Mouse (Mus musculus) heart, embryonic 15.5 days (tissue): ENCODE data around the gene Cinp. TPM values are rescaled to one million over a fixed set of nuclear protein-coding genes. Genes with fewer than 3 reads are reported as not detected.

Source experiments
- ATAC-seq: fragments of 200-750 bp; cut with Nextera tagmentation; replicated peaks from 2 replicates; pipeline ENCODE4 v1.8.0; 2017; ENCODE audit warnings: low read depth, moderate TSS enrichment; ENCODE audit not compliant: insufficient number of reproducible peaks, insufficient read depth, low FRiP score
- H3K27ac ChIP-seq: fragments of 300-500 bp; sonication (generic); 2 replicates; pipeline ENCODE4 v1.5.1; 2015; ENCODE audit warnings: mild to moderate bottlenecking, inconsistent platforms
- H3K27me3 ChIP-seq: fragments of 300-500 bp; sonication (generic); 2 replicates; pipeline ENCODE4 v1.6.1; 2015; ENCODE audit warnings: inconsistent platforms
- H3K36me3 ChIP-seq: fragments of 300-500 bp; sonication (generic); 2 replicates; pipeline ENCODE4 v1.6.1; 2015; ENCODE audit warnings: mild to moderate bottlenecking, inconsistent platforms
- H3K4me1 ChIP-seq: fragments of 300-500 bp; sonication (generic); replicated peaks from 2 replicates; pipeline ENCODE4 v1.6.1; 2015; ENCODE audit warnings: inconsistent platforms
- H3K4me2 ChIP-seq: fragments of 300-500 bp; sonication (generic); 2 replicates; pipeline ENCODE4 v1.6.1; 2015; ENCODE audit warnings: inconsistent platforms, mild to moderate bottlenecking, moderate library complexity
- H3K4me3 ChIP-seq: fragments of 300-500 bp; sonication (generic); 2 replicates; pipeline ENCODE4 v1.5.1; 2015; ENCODE audit warnings: mild to moderate bottlenecking, inconsistent platforms
- H3K9ac ChIP-seq: fragments of 300-500 bp; sonication (generic); 2 replicates; pipeline ENCODE4 v1.6.1; 2015; ENCODE audit warnings: mild to moderate bottlenecking, inconsistent platforms
- H3K9me3 ChIP-seq: fragments of 300-500 bp; sonication (generic); replicated peaks from 2 replicates; pipeline ENCODE4 v1.6.1; 2016; ENCODE audit warnings: inconsistent platforms
- WGBS: fragments of 180-500 bp; shearing (Covaris S2); methylation state at CpG from one replicate; pipeline ENCODE4 v1.1.7; 2015; ENCODE audit warnings: mixed read lengths; 5-methylcytosine and 5-hydroxymethylcytosine counted together
- polyA plus RNA-seq: library from polyadenylated mRNA; unstranded; fragments of >200 nt; fragmentation: Nextera tagmentation; extraction: Ambion mirVana; gene quantifications from 2 replicates; pipeline ENCODE4 v1.2.1, GENCODE M21; 2015

The Cinp gene
- polyA plus RNA-seq, 1 experiment from 2014 or later, result 55.2 TPM

DNA sequence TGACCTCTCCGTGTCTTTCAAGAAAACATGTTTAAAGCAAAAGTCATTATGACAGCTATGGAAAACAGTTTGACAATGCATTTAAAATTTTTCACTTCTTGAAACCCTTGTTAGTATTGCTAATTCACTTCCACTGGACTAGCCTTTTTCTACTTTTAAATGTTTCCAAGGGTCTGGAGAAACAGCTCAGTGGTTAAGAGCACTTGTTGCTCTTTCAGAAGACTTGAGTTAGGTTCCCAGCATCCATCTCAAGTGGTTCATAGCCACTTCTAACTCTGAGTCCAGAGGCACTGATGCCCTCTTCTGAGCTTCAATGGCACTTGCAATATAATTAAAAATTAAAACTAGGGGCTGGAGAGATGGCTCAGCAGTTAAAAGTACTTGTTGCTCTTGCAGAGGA is 2.9 kb upstream of the Cinp start:
- no peak for ATAC-seq
- Histone ChIP-seq H3K9me3 (no peaks in the 10 kb centered on the region), H3K36me3 (0 out of 2 replicates have a peak, but pooled peaks cover 2% of the 10 kb centered on the region), H3K4me2 (no peak overlapping the region), H3K9ac (no peak overlapping the region), H3K4me1 (peaks cover 17% of the 10 kb centered on the region), H3K27me3 (no peaks in the 10 kb centered on the region), H3K27ac (no peak overlapping the region), H3K4me3 (no peak overlapping the region)
- WGBS, result 85% methylated on average over 1 of the region's 1 CpGs

DNA sequence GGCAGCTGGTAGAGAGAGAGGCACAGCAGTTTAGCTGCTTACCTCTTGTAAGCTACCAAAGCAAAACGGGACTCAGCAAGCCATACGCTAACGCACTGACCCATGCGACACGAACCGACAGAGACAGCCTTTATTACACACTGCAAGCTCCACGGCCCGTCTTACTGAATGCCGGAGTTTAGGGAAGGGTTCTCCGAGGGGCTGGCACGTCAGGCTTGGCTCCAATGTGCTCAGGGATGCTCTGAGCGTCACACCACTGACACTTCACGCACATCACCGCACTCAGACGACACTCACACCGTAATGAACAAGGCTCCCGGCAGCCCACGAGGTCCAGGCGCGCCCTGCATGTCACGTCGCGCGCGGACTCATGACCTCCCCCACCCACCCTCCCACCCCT is 339 bp downstream of the Cinp start:
- Histone ChIP-seq H3K4me1 (peaks cover 17% of the 10 kb centered on the region), H3K36me3 (no peaks in the 10 kb centered on the region), H3K27me3 (no peaks in the 10 kb centered on the region), H3K27ac (peak overlapping the region; percentile 87), H3K9me3 (no peaks in the 10 kb centered on the region), H3K4me2 (peak overlapping the region; percentile 94), H3K9ac (peak overlapping the region; percentile 81), H3K4me3 (peak overlapping the region; percentile 79)
- under 1% methylated on average over 25 of the region's 25 CpGs for WGBS
- no peak for ATAC-seq

DNA sequence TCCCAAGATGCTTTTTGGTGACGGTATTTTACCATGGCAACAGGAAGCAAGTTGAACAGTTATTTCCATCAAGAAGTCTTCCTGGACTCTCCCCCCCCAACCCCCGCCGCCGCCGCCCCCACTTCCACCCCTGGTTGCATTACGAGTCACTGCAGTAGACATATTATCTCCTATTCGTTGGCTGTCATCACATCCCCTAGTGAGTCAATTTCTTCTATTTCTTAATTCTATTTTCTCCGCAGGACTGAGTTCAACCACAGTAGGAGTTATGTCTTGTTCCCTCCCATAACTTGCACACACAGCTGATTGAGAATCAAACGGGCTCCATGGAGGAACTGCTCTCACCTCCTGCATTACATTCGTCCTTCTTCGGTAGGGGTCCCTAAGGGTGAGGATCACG is 839 bp downstream of the Cinp start:
- H3K36me3 ChIP-seq, result no peaks in the 10 kb centered on the region
- H3K27me3 ChIP-seq, result no peaks in the 10 kb centered on the region
- no peaks in the 10 kb centered on the region for H3K9me3 ChIP-seq
- H3K27ac ChIP-seq, result 0 out of 2 replicates have a peak overlapping the region, but pooled peaks have one; percentile 87
- peaks cover 17% of the 10 kb centered on the region for H3K4me1 ChIP-seq
- peak overlapping the region; percentile 94 for H3K4me2 ChIP-seq
- WGBS, result 26% methylated on average over 12 of the region's 12 CpGs
- ATAC-seq, result no peak
- H3K4me3 ChIP-seq, result peak overlapping the region; percentile 79
- peak overlapping the region; percentile 81 for H3K9ac ChIP-seq

DNA sequence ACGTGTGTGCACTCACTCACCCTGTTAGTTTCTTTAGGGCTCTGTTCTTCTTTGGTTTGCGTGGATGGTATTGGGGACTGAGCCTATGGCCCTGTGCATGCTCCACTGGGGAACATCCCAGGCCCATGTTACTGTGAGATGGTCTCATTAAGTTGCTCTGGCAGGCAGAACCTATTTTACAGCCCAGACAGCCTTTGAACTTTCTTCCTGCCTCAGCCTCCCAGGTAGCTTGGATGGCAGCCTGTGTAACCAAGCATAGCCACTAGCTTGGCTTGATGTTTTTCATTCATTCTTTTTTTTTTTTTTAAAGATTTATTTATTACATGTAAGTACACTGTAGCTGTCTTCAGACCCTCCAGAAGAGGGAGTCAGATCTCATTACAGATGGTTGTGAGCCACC is 3.7 kb downstream of the Cinp start:
- no peaks in the 10 kb centered on the region for H3K9me3 ChIP-seq
- H3K36me3 ChIP-seq, result peaks cover 9% of the 10 kb centered on the region; the same call in 1 of the 2 replicates
- H3K27ac ChIP-seq, result no peak overlapping the region
- H3K9ac ChIP-seq, result no peak overlapping the region
- no peak overlapping the region for H3K4me3 ChIP-seq
- WGBS, result 90% methylated on average over 2 of the region's 2 CpGs
- ATAC-seq, result no peak
- no peaks in the 10 kb centered on the region for H3K27me3 ChIP-seq
- peaks cover 15% of the 10 kb centered on the region for H3K4me1 ChIP-seq
- H3K4me2 ChIP-seq, result no peak overlapping the region

DNA sequence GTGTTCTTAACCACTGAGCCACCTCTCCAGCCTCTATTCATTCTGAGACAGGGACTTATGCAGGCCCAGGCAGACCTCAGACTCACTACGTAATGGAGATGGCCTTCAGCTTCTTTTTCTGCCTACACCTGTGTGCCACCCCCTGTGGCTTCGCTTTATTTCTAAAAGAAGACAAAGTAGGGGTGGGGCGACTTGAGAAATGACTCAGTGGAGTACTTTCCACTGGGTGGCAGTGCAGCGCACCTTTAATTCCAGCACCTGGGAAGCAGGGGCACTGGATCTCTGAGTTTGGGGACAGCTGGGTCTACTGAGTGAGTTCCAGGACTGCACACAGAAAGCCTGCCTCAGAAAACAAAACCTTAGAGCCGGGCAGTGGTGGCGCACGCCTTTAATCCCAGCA is 6.7 kb downstream of the Cinp start:
- Histone ChIP-seq H3K27ac (no peak overlapping the region), H3K9me3 (no peaks in the 10 kb centered on the region), H3K4me3 (no peak overlapping the region), H3K9ac (no peak overlapping the region), H3K4me1 (no peaks in the 10 kb centered on the region), H3K4me2 (no peak overlapping the region), H3K36me3 (peaks cover 30% of the 10 kb centered on the region), H3K27me3 (no peaks in the 10 kb centered on the region)
- 86% methylated on average over 7 of the region's 7 CpGs for WGBS
- ATAC-seq, result no peak

DNA sequence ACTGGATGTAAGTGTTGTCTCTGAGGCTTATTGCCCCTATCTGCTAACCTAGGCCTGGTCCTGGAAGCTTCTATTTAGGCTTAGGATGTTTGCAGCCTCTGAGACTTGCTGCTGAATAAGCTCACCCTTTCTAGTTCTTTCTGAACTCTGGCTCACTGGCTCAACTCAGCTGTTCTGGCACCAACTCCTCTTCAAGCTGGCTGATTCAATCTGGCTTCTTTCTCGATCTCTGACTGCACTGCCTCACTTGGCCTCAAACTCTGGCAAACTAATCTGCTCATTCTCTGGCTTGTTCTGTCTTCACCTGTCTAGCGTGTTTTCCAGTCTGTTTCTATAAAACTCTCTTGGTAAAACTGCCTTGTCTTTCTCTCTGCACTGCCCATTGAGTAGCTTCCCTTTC is 13.6 kb downstream of the Cinp start:
- Histone ChIP-seq H3K9ac (no peak overlapping the region), H3K4me3 (no peak overlapping the region), H3K9me3 (no peaks in the 10 kb centered on the region), H3K4me1 (no peaks in the 10 kb centered on the region), H3K27ac (no peak overlapping the region), H3K27me3 (no peaks in the 10 kb centered on the region), H3K4me2 (no peak overlapping the region), H3K36me3 (peaks cover 69% of the 10 kb centered on the region)
- WGBS, result 85% methylated on average over 2 of the region's 2 CpGs
- ATAC-seq, result no peak

DNA sequence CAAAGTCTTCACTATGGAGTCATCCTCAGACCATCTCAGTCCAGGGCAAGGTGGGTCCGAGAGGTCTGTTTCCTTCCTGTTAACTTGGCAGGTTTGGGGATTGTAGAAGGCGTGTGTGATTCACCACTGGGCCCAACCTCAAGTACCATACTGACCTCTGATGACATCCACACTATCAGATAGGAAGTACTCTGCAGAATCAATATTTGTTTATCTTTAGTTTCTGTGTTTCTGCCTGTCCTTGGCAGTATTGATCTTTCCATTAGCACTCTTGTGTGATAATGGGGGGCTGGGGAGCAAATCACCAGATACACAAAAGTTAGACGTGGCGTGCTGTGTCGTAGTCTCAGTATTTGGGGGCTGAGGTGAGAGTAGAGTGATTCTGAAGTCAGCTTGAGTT is 17.7 kb downstream of the Cinp start:
- H3K36me3 ChIP-seq, result peaks cover 63% of the 10 kb centered on the region
- no peak overlapping the region for H3K4me2 ChIP-seq
- no peaks in the 10 kb centered on the region for H3K27me3 ChIP-seq
- WGBS, result 88% methylated on average over 5 of the region's 5 CpGs
- no peak overlapping the region for H3K27ac ChIP-seq
- no peaks in the 10 kb centered on the region for H3K4me1 ChIP-seq
- H3K4me3 ChIP-seq, result no peak overlapping the region
- no peak overlapping the region for H3K9ac ChIP-seq
- H3K9me3 ChIP-seq, result no peaks in the 10 kb centered on the region
- no peak for ATAC-seq

DNA sequence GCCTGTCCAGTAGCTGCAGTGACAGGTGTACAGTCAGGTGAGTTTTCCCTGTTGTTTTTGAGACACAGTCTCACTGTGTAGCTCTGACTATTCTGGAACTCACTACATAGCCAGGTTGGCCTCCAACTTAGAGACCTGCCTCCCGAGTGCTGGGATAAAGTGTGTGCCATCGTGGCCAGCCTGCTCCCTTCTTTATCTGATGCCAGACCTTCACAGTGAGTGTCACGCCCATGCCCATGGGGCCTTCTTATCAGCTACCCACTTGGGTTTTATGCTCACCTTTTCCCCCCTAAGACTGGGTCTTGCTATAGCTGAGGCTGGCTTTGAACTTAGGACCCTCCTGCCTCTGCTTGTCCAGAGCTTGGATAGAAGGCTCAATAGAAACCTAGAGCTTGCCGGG is 18.8 kb downstream of the Cinp start:
- 80% methylated on average over 4 of the region's 4 CpGs for WGBS
- no peaks in the 10 kb centered on the region for H3K27me3 ChIP-seq
- H3K27ac ChIP-seq, result no peak overlapping the region
- peaks cover 57% of the 10 kb centered on the region for H3K36me3 ChIP-seq
- no peaks in the 10 kb centered on the region for H3K4me1 ChIP-seq
- H3K9ac ChIP-seq, result no peak overlapping the region
- no peak for ATAC-seq
- no peaks in the 10 kb centered on the region for H3K9me3 ChIP-seq
- no peak overlapping the region for H3K4me2 ChIP-seq
- H3K4me3 ChIP-seq, result no peak overlapping the region

DNA sequence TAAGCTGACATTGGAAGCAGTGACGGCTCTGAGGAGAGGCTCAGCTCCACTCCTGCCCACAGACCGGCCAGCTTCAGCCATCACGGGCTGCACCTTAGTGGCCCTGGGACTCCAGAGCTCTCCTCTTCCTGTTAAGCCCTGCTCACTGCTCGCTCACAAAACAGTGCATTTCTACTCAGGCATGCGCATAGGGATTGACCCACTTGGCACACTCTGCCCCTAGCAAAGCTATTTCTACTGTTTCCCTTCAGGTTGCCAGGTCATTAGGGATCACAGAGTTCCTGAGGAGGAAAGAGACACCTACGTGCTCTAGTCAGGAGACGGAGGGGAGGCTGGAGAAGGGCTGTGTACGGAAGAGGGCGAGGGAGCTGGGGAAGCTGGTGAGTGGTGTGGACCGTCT is 23.0 kb downstream of the Cinp start:
- H3K36me3 ChIP-seq, result peaks cover 30% of the 10 kb centered on the region
- 87% methylated on average over 10 of the region's 10 CpGs for WGBS
- H3K27me3 ChIP-seq, result no peaks in the 10 kb centered on the region
- H3K27ac ChIP-seq, result no peak overlapping the region
- no peak overlapping the region for H3K4me3 ChIP-seq
- H3K9ac ChIP-seq, result no peak overlapping the region
- no peaks in the 10 kb centered on the region for H3K4me1 ChIP-seq
- ATAC-seq, result no peak
- no peak overlapping the region for H3K4me2 ChIP-seq
- H3K9me3 ChIP-seq, result no peaks in the 10 kb centered on the region

DNA sequence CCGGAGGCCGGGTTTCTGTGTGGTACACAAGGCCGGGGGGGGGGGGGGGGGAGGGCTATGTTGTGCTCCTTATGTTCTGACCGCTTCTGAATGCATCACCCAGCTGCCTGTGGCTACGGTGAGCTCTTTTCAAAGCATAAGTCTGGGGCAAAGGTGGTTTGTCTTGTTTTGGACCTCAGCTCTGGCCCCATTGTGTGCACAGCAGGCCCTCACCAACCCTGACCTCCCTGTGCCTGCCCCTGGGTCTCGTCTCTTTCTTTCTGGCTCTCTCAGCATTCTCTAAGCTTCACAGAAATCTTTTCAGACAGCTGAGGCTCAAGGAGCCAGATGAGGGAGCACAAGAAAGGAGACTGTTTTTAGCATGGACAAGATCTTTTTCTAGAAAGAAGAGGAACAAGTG is 23.4 kb downstream of the Cinp start:
- Histone ChIP-seq H3K27ac (no peak overlapping the region), H3K27me3 (no peaks in the 10 kb centered on the region), H3K36me3 (peaks cover 26% of the 10 kb centered on the region), H3K9ac (no peak overlapping the region), H3K4me2 (no peak overlapping the region), H3K4me3 (no peak overlapping the region), H3K4me1 (no peaks in the 10 kb centered on the region), H3K9me3 (no peaks in the 10 kb centered on the region)
- ATAC-seq, result no peak
- WGBS, result 73% methylated on average over 6 of the region's 6 CpGs

DNA sequence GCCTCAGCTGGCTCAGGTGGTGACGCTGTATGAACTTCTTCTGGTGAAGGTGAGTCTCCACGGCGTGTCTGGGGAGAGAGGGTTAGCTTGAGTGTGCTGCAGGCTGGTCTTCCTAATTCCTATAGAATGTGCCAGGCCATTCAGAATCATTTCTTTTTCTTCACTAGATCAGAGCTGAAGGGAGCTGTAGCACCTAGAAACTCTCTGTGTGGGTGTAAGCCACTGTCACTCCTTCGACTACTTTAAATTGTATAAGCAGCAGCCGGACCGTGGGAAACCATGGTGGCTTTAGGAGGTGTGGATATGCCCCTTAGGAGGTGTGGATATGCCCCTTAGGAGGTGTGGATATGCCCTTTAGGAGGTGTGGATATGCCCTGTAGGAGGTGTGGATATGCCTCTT is 24.9 kb downstream of the Cinp start:
- Histone ChIP-seq H3K9ac (no peak overlapping the region), H3K36me3 (peaks cover 24% of the 10 kb centered on the region), H3K4me3 (no peak overlapping the region), H3K27me3 (no peaks in the 10 kb centered on the region), H3K4me1 (no peaks in the 10 kb centered on the region), H3K9me3 (no peaks in the 10 kb centered on the region), H3K4me2 (no peak overlapping the region), H3K27ac (no peak overlapping the region)
- no peak for ATAC-seq
- 80% methylated on average over 6 of the region's 6 CpGs for WGBS

DNA sequence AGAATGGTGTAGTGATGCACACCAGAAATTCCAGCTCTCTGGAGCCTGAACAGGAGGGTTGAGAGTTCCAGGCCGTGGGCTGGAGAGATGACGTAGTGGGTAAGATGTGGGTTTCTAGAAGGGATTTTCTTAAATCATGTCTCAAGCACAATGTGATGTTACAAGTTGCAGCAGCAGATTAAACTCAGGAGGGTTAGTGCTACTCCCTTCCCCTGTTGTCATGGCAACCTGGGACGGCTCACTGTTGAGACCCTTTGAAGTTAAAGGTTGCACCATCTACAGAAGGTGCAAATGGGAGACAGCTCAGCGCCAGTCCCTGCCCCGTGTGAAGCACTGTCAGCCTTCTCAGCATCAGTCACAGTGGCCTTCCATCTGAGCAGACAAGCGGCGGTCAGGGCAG is 27.7 kb downstream of the Cinp start:
- H3K36me3 ChIP-seq, result peaks cover under 1% of the 10 kb centered on the region; the same call in 1 of the 2 replicates
- no peaks in the 10 kb centered on the region for H3K4me1 ChIP-seq
- no peaks in the 10 kb centered on the region for H3K9me3 ChIP-seq
- no peak overlapping the region for H3K9ac ChIP-seq
- H3K27ac ChIP-seq, result no peak overlapping the region
- no peak overlapping the region for H3K4me2 ChIP-seq
- ATAC-seq, result no peak
- H3K27me3 ChIP-seq, result no peaks in the 10 kb centered on the region
- no peak overlapping the region for H3K4me3 ChIP-seq
- WGBS, result 55% methylated on average over 7 of the region's 7 CpGs
